Mouse (Mus musculus) right cerebral cortex, postnatal 4 days (tissue): ENCODE data around the gene Fbxw8.
A peak's percentile ranks its signal among the peaks of the same experiment; 100 is the strongest.

Source experiments
- DNase-seq: peaks from one replicate; pipeline ENCODE4 v3.0.0-alpha.2; 2022

Gene Fbxw8

GRCm38 (mm10) chr5:118037798-118038484 is 117.3 kb downstream of the Fbxw8 start:
- no peak for DNase-seq

DNA sequence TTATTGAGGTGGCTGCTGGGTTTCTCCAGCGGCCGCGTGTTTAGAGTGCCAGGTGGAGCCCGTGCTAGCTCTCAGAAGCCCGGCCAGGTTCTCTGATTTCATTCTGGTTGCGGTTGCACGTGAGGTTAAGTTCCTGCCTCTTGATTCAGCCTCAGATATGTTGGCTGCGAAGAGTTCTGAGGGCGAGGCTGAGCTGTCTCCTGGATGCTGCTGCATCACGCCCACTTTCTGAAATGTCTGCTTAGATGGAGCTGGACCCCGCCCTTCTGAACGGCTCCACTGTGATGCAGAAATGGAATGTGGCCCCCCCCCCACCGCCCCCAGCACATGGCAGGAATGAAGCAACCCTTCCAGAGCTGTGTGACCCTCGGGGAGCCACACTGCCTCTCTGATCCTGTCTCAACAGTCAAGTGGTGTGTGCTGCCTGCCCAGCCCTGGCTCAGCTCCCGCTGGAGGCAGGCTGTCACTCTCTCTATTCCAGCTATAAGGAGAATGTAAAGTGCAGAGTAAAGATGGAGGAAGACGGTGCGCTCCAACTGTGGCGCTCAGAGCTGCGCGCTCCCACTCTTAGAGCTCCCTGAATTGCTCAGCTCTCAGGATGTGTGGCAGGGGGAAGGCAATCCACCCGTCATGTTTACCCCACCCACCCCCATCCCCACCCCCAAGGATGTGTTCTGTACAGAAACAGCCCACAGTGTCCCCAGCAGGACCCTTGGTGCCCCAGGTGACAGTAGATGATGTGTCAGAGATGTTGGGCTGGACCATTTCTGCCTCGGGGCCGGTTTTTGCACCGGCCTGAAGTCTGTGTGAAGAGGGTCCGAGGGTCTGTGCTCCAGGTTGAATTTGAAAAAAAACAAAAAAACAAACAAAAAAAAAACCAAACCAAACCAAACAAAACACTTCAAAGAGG is 118.1 kb downstream of the Fbxw8 start:
- no peak for DNase-seq

DNA sequence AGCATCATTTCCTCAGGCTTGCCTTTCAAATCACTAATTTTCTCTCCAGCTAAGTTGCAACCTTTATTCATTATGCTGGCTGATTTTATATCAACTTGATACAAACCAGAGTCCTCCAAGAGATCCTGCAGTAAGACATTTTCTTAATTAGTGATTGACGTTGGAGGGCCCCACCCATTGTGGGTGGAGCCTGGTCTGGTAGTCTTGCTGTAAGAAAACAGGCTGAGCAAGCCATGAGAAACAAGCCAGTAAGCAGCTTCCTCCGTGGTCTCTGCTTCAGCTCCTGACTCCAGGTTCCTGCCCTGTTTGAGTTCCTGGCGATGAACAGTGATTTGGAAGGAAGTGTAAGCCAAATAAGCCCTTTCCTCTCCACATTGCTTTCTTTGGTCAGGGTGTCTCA is 119.5 kb downstream of the Fbxw8 start:
- no peak for DNase-seq

- DNase-seq: no peak
Observed at GRCm38 (mm10) chr5:118034632-118035031, 120.6 kb downstream of the Fbxw8 start.

DNA sequence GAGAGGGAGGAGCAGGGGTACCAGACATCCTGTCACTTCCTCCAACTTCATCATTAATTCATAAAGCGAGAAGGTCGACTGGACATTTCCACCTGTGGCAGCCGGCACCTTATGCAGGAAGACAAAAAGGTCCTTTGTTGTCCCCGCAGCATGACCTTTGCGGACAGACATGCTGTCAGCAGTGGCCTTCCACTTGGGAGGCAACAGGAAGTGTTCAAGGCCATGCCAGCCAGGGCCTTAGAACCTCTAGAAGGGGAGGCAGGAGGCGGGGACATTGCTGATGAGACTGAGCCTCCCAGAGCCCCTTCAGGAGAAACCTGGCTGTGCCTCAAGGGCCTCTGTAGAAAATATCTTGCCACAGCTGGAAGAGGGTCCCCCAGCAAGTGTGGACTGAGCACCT is 121.5 kb downstream of the Fbxw8 start:
- no peak for DNase-seq

DNA sequence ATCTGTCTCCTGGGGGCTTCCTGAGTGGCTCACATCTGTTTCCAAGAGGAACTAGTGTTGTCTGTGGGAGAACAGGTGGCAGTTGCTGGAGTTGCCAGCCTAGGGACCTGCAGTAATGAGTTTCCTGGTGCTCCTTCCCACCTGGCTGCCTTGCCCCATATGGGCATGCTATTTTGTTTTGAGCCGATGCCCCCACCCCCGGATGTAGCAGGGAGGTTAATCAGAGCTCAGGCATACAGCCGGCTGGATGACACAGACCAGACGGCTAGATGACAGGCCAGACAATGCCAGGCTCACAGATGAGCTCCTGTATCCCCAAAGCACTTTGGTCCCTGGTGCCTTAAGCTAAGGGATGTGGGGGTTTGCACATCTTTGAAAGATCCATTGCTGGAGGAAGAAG is 121.9 kb downstream of the Fbxw8 start:
- DNase-seq: no peak

- DNase-seq: no peak
Observed at GRCm38 (mm10) chr5:118031508-118031907, 123.8 kb downstream of the Fbxw8 start.

- DNase-seq: no peak
Observed at GRCm38 (mm10) chr5:118031059-118031458, 124.2 kb downstream of the Fbxw8 start.

GRCm38 (mm10) chr5:118030022-118030675 is 125.1 kb downstream of the Fbxw8 start:
- DNase-seq: no peak

DNA sequence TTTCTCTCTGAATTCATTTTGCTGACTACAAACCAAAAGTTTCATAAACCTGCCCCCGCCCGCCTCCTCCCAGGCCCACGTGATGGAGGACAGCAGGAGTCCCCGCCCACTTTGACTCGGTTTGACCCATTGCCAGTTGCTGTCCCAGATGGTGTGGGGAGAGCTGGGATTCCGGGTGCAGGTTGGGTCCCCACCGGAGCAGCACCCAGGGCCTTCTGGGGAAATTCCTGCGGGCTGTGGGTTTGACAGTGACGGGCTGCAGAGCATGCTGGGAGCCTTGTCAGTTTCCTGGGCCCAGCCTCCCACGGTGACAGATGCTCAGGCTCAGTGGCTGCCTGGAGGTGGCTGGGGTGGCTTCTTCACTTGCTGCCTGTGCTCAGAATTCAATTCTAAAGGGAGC is 125.8 kb downstream of the Fbxw8 start:
- peak; percentile 34 for DNase-seq

GRCm38 (mm10) chr5:118029035-118029408 is 126.2 kb downstream of the Fbxw8 start:
- DNase-seq: no peak

DNA sequence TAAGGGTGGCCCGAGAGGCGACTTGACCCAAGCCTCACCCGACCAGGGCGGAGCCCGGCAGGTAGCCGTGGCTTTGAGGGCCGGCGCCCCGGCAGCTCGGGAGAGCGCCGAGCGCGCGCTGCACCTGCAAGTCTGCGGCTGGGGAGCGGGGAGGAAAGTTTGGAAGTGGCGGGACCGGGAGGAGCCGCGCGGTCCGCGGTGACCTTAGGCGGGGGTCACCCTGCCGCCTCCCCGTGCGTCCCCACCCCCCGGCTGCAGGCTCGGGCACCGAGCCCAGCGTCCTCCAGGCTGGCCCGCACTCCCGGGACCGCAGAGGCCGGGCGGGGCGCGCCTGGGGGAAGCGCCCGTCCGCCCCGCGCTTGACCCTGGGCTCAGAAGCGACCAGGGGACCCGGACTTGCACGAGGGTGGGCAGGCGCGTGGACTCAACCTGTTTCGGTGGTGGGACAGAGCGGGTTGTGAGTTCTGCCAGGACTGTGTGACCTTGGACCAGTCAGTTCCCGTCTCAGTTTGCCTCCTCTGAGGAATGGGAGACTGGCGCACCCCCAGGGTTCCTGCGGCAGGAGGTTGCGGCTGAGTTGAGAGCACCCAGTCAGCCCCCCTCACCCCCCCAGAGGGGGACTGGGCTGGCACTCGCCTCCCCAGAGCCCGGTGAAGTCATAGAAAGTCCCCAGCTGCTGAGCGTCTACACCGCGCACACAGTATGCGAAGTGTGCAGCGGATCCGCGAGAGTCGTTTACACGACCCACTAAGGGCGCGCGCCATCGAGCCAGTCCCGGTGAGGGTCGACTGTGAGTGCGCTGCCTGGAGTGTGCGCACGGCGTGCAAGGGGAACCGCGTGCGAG is 126.9 kb downstream of the Fbxw8 start:
- no peak for DNase-seq

- DNase-seq: peak; percentile 30
Observed at GRCm38 (mm10) chr5:118027698-118028190, 127.5 kb downstream of the Fbxw8 start, which contains the start of gene Tesc. Tesc (plus strand) TSS chr5:118027743.

DNA sequence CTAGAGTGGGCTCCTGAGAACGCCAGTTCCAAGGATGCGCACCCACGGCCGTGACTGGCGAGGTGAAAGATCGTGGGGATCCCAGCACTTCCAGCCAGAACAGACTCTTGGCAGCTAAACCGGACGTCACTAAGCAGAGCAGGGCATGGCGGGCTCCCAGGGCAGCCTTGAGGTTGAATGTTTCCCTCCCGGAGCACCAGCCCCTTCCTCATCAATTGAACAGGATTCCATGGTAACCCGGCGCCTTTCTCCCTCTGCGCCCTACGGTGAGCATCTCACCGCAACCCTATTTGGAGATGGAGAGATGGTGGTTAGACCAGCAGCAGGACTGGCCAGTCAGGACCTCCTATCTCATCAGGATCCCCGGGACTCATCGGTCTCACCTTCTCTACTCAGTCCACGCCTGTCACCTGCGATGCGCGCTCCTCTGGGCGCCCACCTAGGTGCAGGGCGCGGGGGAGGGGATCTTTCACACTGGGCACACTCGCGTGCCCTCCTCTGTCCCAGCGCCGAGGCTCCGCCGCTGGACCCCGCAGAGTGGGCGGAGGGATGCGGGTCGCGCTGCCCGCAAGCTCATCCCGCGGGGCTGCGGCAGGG is 128.1 kb downstream of the Fbxw8 start:
- no peak for DNase-seq

- no peak for DNase-seq
Observed at GRCm38 (mm10) chr5:118026343-118026742, 128.9 kb downstream of the Fbxw8 start.

GRCm38 (mm10) chr5:118025880-118026279 is 129.4 kb downstream of the Fbxw8 start:
- no peak for DNase-seq

DNA sequence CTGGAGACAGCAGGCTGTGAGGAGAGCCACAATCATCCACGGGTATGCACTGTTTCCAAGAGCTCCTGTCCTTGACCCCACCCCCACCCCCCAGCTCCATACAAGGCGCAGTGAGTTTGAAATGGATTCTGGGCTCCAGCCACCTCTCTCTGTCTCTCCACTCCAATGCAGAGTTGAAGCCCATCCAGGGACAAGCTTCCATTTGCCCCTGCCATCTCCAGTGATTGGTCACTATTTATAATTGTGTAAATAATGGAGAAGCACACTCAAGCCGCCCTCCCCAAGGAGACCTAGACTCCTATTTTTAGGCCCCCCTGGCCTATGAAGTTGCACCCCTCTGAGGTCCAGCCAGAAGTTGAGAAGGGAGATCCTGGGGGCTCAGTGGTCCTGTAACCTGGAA is 132.2 kb downstream of the Fbxw8 start:
- DNase-seq: no peak

- no peak for DNase-seq
Observed at GRCm38 (mm10) chr5:118019905-118020304, 135.4 kb downstream of the Fbxw8 start.

DNA sequence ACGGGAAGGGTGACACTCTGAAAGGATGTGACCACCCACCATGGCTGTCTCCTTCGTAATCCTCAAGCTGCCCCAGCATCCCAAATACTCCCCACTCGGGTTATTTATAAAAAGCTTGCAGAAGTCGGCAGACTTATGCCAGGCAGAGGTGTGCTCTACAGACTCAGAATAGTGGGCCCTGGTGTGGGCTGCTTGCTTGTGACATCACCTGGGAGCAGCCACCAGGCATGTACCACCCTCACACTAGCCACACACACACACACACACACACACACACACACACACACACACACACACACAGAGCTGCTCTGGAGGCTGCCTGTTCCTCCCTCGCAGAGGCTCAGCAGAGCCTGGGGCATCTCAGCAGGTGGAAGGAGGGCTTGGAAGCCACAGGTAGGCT is 137.7 kb downstream of the Fbxw8 start:
- DNase-seq: no peak

- no peak for DNase-seq
Observed at GRCm38 (mm10) chr5:118015669-118016068, 139.6 kb downstream of the Fbxw8 start.

- peak; percentile 70 for DNase-seq
Observed at GRCm38 (mm10) chr5:118015028-118015427, 140.2 kb downstream of the Fbxw8 start.
